In the genomic region with DNA sequence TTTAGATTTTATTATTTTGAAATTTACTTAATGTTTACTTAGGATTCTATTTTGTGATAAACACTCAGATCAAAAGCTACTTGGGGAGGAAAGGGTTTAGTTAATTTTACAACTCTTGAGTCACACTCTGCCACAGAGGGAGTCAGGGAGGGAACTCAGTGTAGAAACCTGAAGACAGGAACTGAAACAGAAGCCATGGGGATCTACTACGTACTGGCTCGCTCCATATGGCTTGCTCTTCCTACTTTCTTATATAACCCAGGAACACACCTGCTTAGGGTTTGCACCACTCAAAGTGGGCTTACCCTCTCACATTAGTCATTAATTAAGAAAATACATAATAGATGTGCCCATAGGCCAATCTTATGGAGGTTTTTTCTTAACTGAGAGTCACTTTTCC, we compare ENCODE assay signal across 25 mouse cellular contexts.
"Had no signal": no experiment of that assay in that cellular context is flagged by ENCODE, and none has a peak within 500 bp of the region (broad histone marks: within the 10 kb centered on the region; RNA-seq: fewer than 3 reads in every experiment).

No protein-coding gene starts in this region.

- H3K36me3 ChIP-seq: heart, embryonic 12.5 days; hindbrain, embryonic 10.5 days; hindbrain, embryonic 12.5 days; intestine, embryonic 15.5 days; limb, embryonic 10.5 days; limb, embryonic 12.5 days; liver, embryonic 13.5 days had no signal

- DNase-seq: gastrocnemius, postnatal 14 days; gastrocnemius, postnatal 36 days; heart, adult 2 months; heart, postnatal 10 days; heart, postnatal 4 days; kidney, adult 18-20 months; kidney, adult 8-10 months; kidney, postnatal 10 days; kidney, postnatal 25 days; kidney, postnatal 4 days; layer of hippocampus, postnatal 36 days; liver; liver, embryonic 13.5 days had no signal

- H3K4me1 ChIP-seq: heart, embryonic 12.5 days; hindbrain, embryonic 10.5 days; hindbrain, embryonic 12.5 days; intestine, embryonic 15.5 days; limb, embryonic 10.5 days; limb, embryonic 12.5 days; liver, embryonic 13.5 days had no signal

- H3K4me3 ChIP-seq: heart, adult 2 months; heart, embryonic 12.5 days; hindbrain, embryonic 10.5 days; hindbrain, embryonic 12.5 days; intestine, embryonic 15.5 days; layer of hippocampus, adult 2 months; limb, embryonic 10.5 days; limb, embryonic 12.5 days; liver, embryonic 13.5 days had no signal

- H3K9me3 ChIP-seq: hindbrain, embryonic 10.5 days; hindbrain, embryonic 12.5 days; intestine, embryonic 15.5 days; limb, embryonic 10.5 days; limb, embryonic 12.5 days; liver, embryonic 13.5 days had no signal

- H3K27ac ChIP-seq: heart, adult 2 months; hindbrain, embryonic 10.5 days; hindbrain, embryonic 12.5 days; hindbrain, embryonic 14.5 days; intestine, embryonic 15.5 days; layer of hippocampus, adult 2 months; limb, embryonic 10.5 days; liver, embryonic 13.5 days had no signal

- H3K27me3 ChIP-seq: heart, embryonic 12.5 days; hindbrain, embryonic 12.5 days; intestine, embryonic 15.5 days; limb, embryonic 12.5 days; liver, embryonic 13.5 days had no signal

- H3K9ac ChIP-seq: heart, embryonic 12.5 days; hindbrain, embryonic 12.5 days; hindbrain, embryonic 14.5 days; intestine, embryonic 15.5 days; limb, embryonic 12.5 days; liver, embryonic 13.5 days had no signal

- H3K4me2 ChIP-seq: heart, embryonic 12.5 days; hindbrain, embryonic 12.5 days; hindbrain, embryonic 14.5 days; intestine, embryonic 15.5 days; limb, embryonic 12.5 days; liver, embryonic 11.5 days; liver, embryonic 13.5 days had no signal

- ATAC-seq: hindbrain, embryonic 16.5 days; inflammation-experienced regulatory T-cells, adult 6 months; intestine, embryonic 15.5 days; intestine, postnatal 0 days had no signal
